Mouse (Mus musculus) gastrocnemius, postnatal 10 days (tissue): ENCODE data around the gene Smc6. TPM values are rescaled to one million over a fixed set of nuclear protein-coding genes. Genes with fewer than 3 reads are reported as not detected.

Experiments used
- DNase-seq: peaks from one replicate; pipeline ENCODE4 v3.0.0; 2021; ENCODE audit warnings: mixed read lengths
- long read RNA-seq, 2 experiments: library from polyadenylated mRNA; stranded (forward); transcript quantifications; one replicate each; pipeline ENCODE4 v2.0.0; 2021
- total RNA-seq, 2 experiments: library from RNA; stranded (reverse); gene quantifications; 2 replicates each; pipeline ENCODE4 v1.2.3; 2021

Gene Smc6
- 10 to 100 TPM; 47.5 to 55.2 TPM for total RNA-seq
- long read RNA-seq, experiment 1, full-length matches to known transcripts: 71 of 96 reads
- long read RNA-seq, experiment 1, partial matches to known transcripts: 10 of 96 reads
- long read RNA-seq, experiment 1, other reads (novel, unspliced or antisense): 15 of 96 reads
- long read RNA-seq, experiment 2, full-length matches to known transcripts: 77 of 94 reads
- long read RNA-seq, experiment 2, partial matches to known transcripts: 3 of 94 reads
- long read RNA-seq, experiment 2, other reads (novel, unspliced or antisense): 14 of 94 reads

- DNase-seq: peak; percentile 94
Measured at GRCm38 (mm10) chr12:11265382-11266281, at the start of gene Smc6, which contains the start of gene Gen1. TSS of gene Smc6 (plus strand) at chr12:11265886. TSS of gene Gen1 (minus strand) at chr12:11265801.

GRCm38 (mm10) chr12:11216454-11216853, 49.2 kb upstream of the Smc6 start:
- DNase-seq: no peak

GRCm38 (mm10) chr12:11217726-11218250, 47.9 kb upstream of the Smc6 start:
- no peak for DNase-seq

- peak; percentile 23 for DNase-seq
Measured at GRCm38 (mm10) chr12:11221524-11222330, 44.0 kb upstream of the Smc6 start.

GRCm38 (mm10) chr12:11222566-11222965, 43.1 kb upstream of the Smc6 start:
- no peak for DNase-seq

- DNase-seq: no peak
Measured at GRCm38 (mm10) chr12:11223090-11223489, 42.6 kb upstream of the Smc6 start.

GRCm38 (mm10) chr12:11224722-11225121, 41.0 kb upstream of the Smc6 start:
- DNase-seq: no peak

GRCm38 (mm10) chr12:11226123-11226522, 39.6 kb upstream of the Smc6 start:
- DNase-seq: no peak

- no peak for DNase-seq
Measured at GRCm38 (mm10) chr12:11226529-11227268, 39.0 kb upstream of the Smc6 start.

GRCm38 (mm10) chr12:11230267-11230666, 35.4 kb upstream of the Smc6 start:
- DNase-seq: no peak

GRCm38 (mm10) chr12:11235996-11236395, 29.7 kb upstream of the Smc6 start:
- DNase-seq: no peak

- no peak for DNase-seq
Measured at GRCm38 (mm10) chr12:11247460-11247859, 18.2 kb upstream of the Smc6 start.

GRCm38 (mm10) chr12:11250322-11250721, 15.4 kb upstream of the Smc6 start:
- DNase-seq: no peak

- DNase-seq: no peak
Measured at GRCm38 (mm10) chr12:11264895-11265294, 791 bp upstream of the Smc6 start.

- DNase-seq: peak; percentile 76
Measured at GRCm38 (mm10) chr12:11266282-11266985, 748 bp downstream of the Smc6 start.

- DNase-seq: no peak
Measured at GRCm38 (mm10) chr12:11267030-11267429, 1.3 kb downstream of the Smc6 start.

GRCm38 (mm10) chr12:11272568-11272967, 6.9 kb downstream of the Smc6 start:
- no peak for DNase-seq

- DNase-seq: no peak
Measured at GRCm38 (mm10) chr12:11273185-11273584, 7.5 kb downstream of the Smc6 start.

GRCm38 (mm10) chr12:11276632-11277031, 10.9 kb downstream of the Smc6 start:
- DNase-seq: no peak

- no peak for DNase-seq
Measured at GRCm38 (mm10) chr12:11277207-11277606, 11.5 kb downstream of the Smc6 start.

- no peak for DNase-seq
Measured at GRCm38 (mm10) chr12:11279886-11280285, 14.2 kb downstream of the Smc6 start.
